Mouse (Mus musculus) testis, adult 2 months (tissue): Measurements from ENCODE around the gene Slf2. TPM values are rescaled to one million over a fixed set of nuclear protein-coding genes. Genes with fewer than 3 reads are reported as not detected.

Source experiments
- H3K27ac ChIP-seq: fragments of 200-500 bp; 2 replicates; pipeline ENCODE4 v1.5.1; 2012; ENCODE audit warnings: low read depth, low read length; ENCODE audit not compliant: control insufficient read depth, insufficient read depth
- H3K27me3 ChIP-seq: fragments of 200-500 bp; 2 replicates; pipeline ENCODE4 v1.6.1; 2012; ENCODE audit warnings: mild to moderate bottlenecking, low read length, moderate library complexity; ENCODE audit not compliant: control insufficient read depth, insufficient read depth
- H3K36me3 ChIP-seq: fragments of 200-500 bp; 2 replicates; pipeline ENCODE4 v1.6.1; 2012; ENCODE audit warnings: mild to moderate bottlenecking, low read length; ENCODE audit not compliant: control insufficient read depth, insufficient read depth
- H3K4me1 ChIP-seq: fragments of 200-500 bp; 2 replicates; pipeline ENCODE4 v1.6.1; 2012; ENCODE audit warnings: low read length; ENCODE audit not compliant: control insufficient read depth, insufficient read depth
- H3K4me3 ChIP-seq: fragments of 200-500 bp; 2 replicates; pipeline ENCODE4 v1.5.1; 2012; ENCODE audit warnings: low read depth, mild to moderate bottlenecking, low read length, moderate library complexity, mixed read lengths; ENCODE audit not compliant: control insufficient read depth
- CTCF ChIP-seq: fragments of 200-500 bp; IDR thresholded peaks from 2 replicates; pipeline ENCODE4 v1.5.1; 2012; ENCODE audit warnings: low read depth, mild to moderate bottlenecking, inconsistent platforms, low read length, moderate library complexity; ENCODE audit not compliant: control insufficient read depth, insufficient read depth, insufficient replicate concordance
- POLR2A ChIP-seq: fragments of 200-500 bp; IDR thresholded peaks from 2 replicates; pipeline ENCODE4 v1.6.1; 2012; ENCODE audit warnings: low read depth, mild to moderate bottlenecking, inconsistent platforms, low read length, moderate library complexity; ENCODE audit not compliant: control insufficient read depth
- polyA plus RNA-seq: library from polyadenylated mRNA; depleted of rRNA; stranded (reverse); fragments of >200 nt; gene quantifications from 2 replicates; pipeline ENCODE4 v1.2.3, GENCODE M21; 2012

The Slf2 gene
- polyA plus RNA-seq, 1 experiment, result 21.5 TPM

GRCm38 (mm10) chr19:45005444-45005843 is 74.5 kb downstream of the Slf2 start, which contains the start of gene Twnk:
TSS of gene Twnk (plus strand) at chr19:45005663.
- H3K36me3 ChIP-seq, result no peaks in the 10 kb centered on the region
- no peaks in the 10 kb centered on the region for H3K27me3 ChIP-seq
- peaks cover 11% of the 10 kb centered on the region for H3K4me1 ChIP-seq
- peak within 1 kb of the TSS; percentile 95 for H3K4me3 ChIP-seq
- TF ChIP-seq CTCF, result no peak
- TF ChIP-seq POLR2A, result no peak
- peak within 1 kb of the TSS; percentile 98 for H3K27ac ChIP-seq

DNA sequence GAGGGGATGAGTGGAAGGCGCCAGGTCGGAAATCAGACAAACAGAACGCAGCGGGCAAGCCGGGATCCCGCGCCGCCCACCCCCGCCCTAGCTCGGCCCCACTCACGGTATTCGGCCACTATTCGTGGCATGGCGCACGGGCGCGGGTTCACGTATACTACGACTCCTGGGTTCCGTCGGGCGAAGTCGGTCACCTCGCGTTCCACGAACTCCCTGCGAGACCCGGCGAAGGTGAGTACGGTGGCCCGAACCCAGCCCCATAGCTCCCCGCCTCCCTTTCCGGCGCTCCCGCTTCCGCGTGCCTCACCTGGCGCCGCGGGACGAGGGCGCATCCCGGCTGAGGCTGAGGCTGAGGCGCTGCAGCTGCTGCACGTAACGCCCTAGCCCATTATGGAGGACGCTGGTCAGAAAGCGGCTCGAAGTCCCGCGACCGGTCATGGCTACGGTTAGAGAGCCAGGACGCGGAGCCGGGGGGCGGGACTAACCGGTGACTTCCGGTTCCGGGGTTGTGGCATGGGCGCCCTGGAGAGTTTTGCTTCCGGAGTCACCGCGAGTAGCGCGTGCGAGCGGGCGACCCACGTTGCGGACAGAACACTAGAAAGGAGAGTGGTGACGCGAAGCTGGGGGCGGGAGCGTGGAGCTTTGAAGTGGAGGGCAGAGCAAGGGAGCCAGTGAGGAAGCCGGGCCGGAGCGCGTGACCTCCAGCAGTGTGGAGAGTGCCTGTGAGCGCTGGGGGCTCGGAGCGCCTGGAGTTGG is 75.2 kb downstream of the Slf2 start, which contains the start of gene Mrpl43:
Gene Mrpl43 (minus strand): TSS at position 486 of the 756 bp plus-strand sequence.
- Histone ChIP-seq H3K27ac (peak within 1 kb of the TSS; percentile 98), H3K4me1 (peaks cover 11% of the 10 kb centered on the region), H3K4me3 (peak within 1 kb of the TSS; percentile 95), H3K36me3 (peaks cover 2% of the 10 kb centered on the region), H3K27me3 (no peaks in the 10 kb centered on the region)
- TF ChIP-seq CTCF (no peak), POLR2A (peak; percentile 71)

- peak overlapping the region; percentile 95 for H3K4me3 ChIP-seq
- H3K27ac ChIP-seq, result peak overlapping the region; percentile 85
- H3K36me3 ChIP-seq, result peaks cover 2% of the 10 kb centered on the region
- TF ChIP-seq POLR2A (no peak), CTCF (no peak)
- peaks cover 11% of the 10 kb centered on the region for H3K4me1 ChIP-seq
- no peaks in the 10 kb centered on the region for H3K27me3 ChIP-seq
Measured at GRCm38 (mm10) chr19:45007021-45007420, 76.1 kb downstream of the Slf2 start.

GRCm38 (mm10) chr19:45007425-45008191 is 76.7 kb downstream of the Slf2 start:
- Histone ChIP-seq H3K36me3 (peaks cover 2% of the 10 kb centered on the region), H3K4me1 (peaks cover 11% of the 10 kb centered on the region), H3K27me3 (no peaks in the 10 kb centered on the region), H3K4me3 (no peak overlapping the region), H3K27ac (no peak overlapping the region; the same call in 1 of the 2 replicates)
- TF ChIP-seq CTCF (no peak), POLR2A (no peak)

DNA sequence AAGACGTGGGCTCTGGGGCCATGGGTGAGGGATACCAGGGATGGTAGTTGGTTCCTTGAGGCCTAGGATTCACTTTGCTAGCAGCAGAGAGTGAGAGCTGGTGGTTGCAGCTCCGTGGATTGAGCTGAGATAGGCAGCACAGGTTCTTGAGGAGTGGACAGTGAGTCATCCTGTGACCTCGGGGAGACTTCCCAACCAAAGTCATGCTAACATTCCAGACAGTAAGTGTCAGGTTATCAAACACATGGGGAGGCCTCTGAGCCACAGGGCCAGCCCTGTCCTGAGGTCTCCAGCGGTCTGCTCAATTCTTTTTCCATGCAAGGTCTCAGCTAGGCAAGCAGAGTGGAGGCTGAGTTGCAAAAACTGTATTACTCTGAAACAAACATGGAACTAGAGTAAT is 79.7 kb downstream of the Slf2 start:
- H3K4me3 ChIP-seq, result no peak overlapping the region
- peaks cover 2% of the 10 kb centered on the region; the same call in 1 of the 2 replicates for H3K27me3 ChIP-seq
- peaks cover 27% of the 10 kb centered on the region for H3K4me1 ChIP-seq
- no peak overlapping the region for H3K27ac ChIP-seq
- TF ChIP-seq CTCF (no peak), POLR2A (no peak)
- peaks cover 2% of the 10 kb centered on the region for H3K36me3 ChIP-seq

DNA sequence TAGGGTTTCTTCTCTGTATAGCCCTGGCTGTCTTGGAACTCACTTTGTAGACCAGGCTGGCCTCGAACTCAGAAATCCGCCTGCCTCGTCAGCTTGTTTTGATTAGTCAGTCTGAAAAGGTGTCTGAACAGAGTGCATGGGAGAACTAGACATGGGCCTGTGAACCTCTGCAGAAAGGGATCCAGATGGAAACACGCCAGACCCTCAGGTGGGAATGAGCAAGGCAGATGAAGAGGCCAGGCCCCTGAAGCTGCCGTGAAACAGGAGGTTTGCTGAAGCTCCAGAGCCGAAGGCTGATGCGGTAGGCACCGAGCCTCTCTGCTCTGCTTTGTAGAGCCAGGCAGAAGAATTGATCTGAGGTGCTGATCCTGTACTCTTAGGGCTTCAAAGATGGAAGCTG is 81.3 kb downstream of the Slf2 start:
- H3K36me3 ChIP-seq, result peaks cover 2% of the 10 kb centered on the region
- H3K27ac ChIP-seq, result no peak overlapping the region

DNA sequence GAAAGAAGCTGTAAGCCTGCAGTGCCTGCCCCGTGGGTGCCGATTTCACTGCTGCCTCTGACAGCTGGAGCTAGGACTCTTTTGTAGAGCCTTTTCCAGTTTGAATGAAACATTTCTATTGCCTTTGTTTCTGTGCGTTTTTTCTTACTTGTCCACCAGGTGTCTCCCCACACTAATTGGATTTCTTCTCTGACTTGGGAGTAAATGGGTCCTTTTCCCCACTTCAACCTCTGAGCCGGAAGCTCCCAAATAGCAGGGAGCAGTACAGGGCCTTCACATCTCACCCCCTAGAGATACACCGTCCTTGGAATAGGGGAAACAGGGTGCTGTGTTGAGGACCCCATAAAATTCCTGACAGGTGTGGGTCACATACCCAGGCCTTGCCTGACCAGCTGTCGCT is 81.7 kb downstream of the Slf2 start:
- peaks cover 21% of the 10 kb centered on the region for H3K4me1 ChIP-seq
- H3K4me3 ChIP-seq, result no peak overlapping the region
- no peak for TF ChIP-seq CTCF
- no peak for TF ChIP-seq POLR2A
- peaks cover 3% of the 10 kb centered on the region for H3K27me3 ChIP-seq
- H3K27ac ChIP-seq, result no peak overlapping the region
- H3K36me3 ChIP-seq, result peaks cover 2% of the 10 kb centered on the region

More for the DNA sequence above, 81.3 kb downstream of the Slf2 start:
- Histone ChIP-seq H3K27me3 (peaks cover 3% of the 10 kb centered on the region), H3K4me1 (peaks cover 26% of the 10 kb centered on the region), H3K4me3 (no peak overlapping the region)
- TF ChIP-seq CTCF, result no peak
